Mouse (Mus musculus): Measurements from ENCODE around the gene Lsm14a.

The Lsm14a gene

GRCm38 (mm10) chr7:34312786-34313442 is 80.2 kb downstream of the Lsm14a start:
- DNase-seq (ENCODE audit: low spot score) = no peak

- no peak for DNase-seq (ENCODE audit: low spot score)
Measured at GRCm38 (mm10) chr7:34309186-34309764, 83.8 kb downstream of the Lsm14a start.

GRCm38 (mm10) chr7:34308586-34308985 is 84.5 kb downstream of the Lsm14a start:
- DNase-seq (ENCODE audit: low spot score) = no peak

- DNase-seq (ENCODE audit: low spot score) = no peak
Measured at GRCm38 (mm10) chr7:34305454-34305853, 87.7 kb downstream of the Lsm14a start.

GRCm38 (mm10) chr7:34302651-34303050 is 90.5 kb downstream of the Lsm14a start:
- DNase-seq (ENCODE audit: low spot score) = no peak

DNA sequence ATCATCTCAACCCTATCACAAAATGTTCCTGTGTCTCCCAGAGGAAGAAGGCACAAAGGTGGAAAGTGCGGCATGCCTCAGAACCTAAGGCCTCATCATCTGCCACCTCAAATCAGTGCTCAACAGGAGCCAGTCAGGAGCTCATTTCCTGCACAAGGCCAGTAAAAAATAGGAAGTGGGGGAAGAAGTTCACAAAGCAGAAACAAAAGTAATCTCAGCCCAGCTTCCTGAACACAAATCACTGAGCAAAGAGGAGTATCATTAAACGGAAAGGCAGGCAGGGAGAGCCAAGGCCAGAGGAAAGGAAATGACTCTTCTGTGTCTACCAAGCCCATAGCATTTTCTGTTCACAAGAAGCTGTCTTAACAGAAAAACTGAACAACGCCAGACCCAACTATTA is 91.2 kb downstream of the Lsm14a start:
- DNase-seq (ENCODE audit: low spot score) = no peak

GRCm38 (mm10) chr7:34298818-34299217 is 94.3 kb downstream of the Lsm14a start:
- no peak for DNase-seq (ENCODE audit: low spot score)

DNA sequence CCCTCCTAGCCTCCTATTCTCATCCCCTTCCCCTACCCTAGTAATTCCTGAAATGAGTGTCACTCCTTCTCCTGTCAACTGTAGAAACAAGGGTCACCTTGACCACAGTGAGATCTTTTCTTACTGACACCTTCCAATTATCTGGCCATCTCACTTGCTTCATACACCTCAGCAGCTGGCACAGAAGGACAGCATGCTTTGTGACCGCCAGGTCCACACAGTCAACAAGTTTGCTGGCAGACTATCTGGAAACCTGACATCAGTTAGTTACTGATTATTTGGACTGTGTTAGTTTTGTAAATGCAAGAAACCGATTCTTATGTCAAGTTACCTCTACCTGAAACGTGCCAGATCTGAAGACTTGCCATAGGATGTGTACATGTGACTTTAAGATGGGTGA is 97.0 kb downstream of the Lsm14a start:
- no peak for DNase-seq (ENCODE audit: low spot score)

Measured in layer of hippocampus, adult 9-10 months (tissue).